Mouse (Mus musculus) B cell, adult 2 months (primary cell): Measurements from ENCODE around the gene Arfgef2.
A peak's percentile ranks its signal among the peaks of the same experiment; 100 is the strongest.

Experiments
- DNase-seq, 2 experiments: peaks; one replicate each; pipeline ENCODE4 v3.0.0; 2022

The Arfgef2 gene

DNA sequence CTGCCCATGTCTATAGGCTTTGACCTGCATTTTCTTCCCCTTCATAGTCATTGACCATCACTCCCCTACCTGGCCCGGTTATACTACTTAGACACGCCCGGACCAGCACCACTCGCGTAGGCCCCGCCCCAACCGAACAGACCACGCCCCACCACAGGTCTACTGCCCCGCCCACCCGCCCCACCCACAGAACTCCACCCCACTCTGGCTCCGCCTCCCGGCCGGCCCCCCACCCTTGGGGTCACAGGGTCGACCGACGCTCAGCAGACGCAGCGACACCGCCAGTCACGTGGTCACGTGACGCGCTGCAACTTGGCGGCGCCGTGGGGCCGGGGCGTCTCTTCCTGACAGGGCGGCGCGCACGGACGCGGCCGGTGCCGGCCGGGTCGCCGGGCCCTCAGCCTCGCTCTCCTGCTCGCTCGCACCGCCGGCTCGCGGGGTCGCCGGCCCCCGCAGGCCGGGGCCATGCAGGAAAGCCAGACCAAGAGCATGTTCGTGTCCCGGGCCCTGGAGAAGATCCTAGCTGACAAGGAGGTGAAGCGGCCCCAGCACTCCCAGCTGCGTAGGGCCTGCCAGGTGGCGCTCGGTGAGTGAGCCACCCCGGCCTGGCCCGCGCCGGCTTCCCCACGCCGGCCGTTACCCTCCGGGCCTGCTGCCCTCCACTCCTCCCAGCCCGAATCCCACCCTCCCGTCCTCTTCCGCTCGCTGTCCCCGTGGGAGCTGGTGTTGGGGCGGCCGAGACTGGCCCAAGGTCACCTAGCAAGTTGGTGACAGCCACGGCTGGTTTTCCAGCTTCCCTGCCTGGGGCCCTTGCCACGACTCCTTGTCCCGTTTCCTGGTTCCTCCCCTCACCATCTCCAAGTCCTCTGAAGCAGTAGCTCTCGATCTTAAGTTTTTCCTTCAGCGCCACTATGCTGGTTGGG lies at the start of gene Arfgef2:
Arfgef2 (plus strand) TSS at position 339 of the 923 bp plus-strand sequence.
- DNase-seq = peak; percentile 94 to 95

- DNase-seq = no peak
These were observed 47.4 kb upstream of the Arfgef2 start for GRCm38 (mm10) chr2:166757969-166758368.

GRCm38 (mm10) chr2:166764051-166764450 lies 41.3 kb upstream of the Arfgef2 start:
- DNase-seq = no peak

DNA sequence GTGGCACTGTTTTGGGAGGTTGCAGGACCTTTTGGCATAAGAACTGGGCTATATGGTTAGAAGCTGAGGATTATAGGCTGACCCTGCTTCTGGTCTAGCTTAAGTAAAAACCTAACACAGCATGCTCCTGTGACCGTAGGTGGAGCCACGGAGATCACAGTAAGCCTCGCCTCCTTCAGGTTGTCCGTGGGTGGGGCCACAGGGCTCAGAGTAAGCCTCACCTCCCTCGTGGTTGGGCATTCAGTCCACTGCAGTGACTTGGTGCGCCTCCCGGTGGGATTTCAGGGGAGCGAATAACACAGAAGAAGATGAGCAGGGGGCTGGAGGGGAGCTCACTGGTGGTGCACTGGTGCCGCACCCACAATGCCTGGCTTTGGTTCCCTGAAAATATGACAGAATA lies 37.8 kb upstream of the Arfgef2 start:
- DNase-seq = no peak

GRCm38 (mm10) chr2:166771396-166771795 lies 34.0 kb upstream of the Arfgef2 start:
- DNase-seq = peak; percentile 24 to 39

GRCm38 (mm10) chr2:166773587-166773986 lies 31.8 kb upstream of the Arfgef2 start:
- DNase-seq = no peak

DNA sequence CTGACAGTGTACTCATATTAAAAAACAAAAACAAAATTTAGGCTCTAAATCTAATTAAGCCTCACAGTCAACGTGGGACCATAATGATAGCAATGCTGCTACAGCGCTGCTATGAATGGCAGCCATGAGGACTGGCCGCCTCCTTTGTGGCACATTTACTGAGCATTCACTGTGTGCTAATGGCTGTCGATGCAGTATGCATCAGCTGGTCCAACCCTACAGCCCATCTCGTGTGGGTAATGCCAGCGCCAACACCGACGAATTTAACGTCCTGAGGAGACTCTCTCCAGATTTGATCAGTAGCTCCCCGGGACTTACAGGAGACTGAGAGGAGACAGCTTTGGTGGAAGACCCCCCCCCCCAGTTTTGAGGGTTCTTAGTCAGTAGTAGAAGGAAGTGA lies 31.1 kb upstream of the Arfgef2 start:
- DNase-seq = no peak

- DNase-seq = peak; percentile 30 to 37
These were observed 30.0 kb upstream of the Arfgef2 start for GRCm38 (mm10) chr2:166775357-166775893.

DNA sequence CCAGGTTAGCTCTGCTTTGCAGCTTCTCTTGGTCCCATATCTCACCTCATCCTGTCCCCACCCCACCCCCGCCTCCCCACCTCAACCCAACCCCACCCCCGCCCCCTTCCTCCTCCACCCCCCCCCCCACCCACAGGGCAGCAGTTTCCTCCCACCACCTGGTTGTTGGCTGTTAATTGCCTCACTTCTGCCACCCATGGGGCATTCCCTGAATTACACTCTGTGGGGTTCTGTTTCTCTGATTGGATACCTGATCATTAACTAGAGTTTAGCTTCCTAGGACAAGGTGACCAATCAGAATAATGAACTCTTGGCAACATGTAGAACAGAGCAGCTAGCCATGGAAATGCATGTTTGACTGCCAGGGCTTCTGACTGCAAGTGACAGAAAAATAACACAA lies 29.1 kb upstream of the Arfgef2 start:
- peak; percentile 78 to 83 for DNase-seq

DNA sequence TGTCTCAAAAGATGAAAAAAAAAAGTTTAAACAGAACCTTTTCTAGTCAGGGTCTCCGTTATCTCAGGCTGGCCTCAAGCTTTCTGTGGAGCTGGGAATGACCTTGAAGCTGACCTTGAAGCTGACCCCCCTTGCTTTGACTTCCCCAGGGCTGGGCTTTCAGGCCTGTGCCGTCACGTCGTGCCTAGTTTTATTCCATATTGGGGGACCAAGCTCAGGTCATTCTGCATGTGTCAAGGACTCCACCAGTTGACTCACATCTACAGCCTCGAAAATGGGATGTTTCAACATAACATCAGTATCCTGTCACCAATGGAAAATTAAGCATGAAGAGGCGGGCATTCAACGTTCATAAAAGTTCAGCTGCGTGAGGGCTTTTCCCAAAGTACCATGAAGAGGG lies 25.4 kb upstream of the Arfgef2 start:
- no peak for DNase-seq

- peak; percentile 90 for DNase-seq
These were observed 24.3 kb upstream of the Arfgef2 start for GRCm38 (mm10) chr2:166780980-166781578.

DNA sequence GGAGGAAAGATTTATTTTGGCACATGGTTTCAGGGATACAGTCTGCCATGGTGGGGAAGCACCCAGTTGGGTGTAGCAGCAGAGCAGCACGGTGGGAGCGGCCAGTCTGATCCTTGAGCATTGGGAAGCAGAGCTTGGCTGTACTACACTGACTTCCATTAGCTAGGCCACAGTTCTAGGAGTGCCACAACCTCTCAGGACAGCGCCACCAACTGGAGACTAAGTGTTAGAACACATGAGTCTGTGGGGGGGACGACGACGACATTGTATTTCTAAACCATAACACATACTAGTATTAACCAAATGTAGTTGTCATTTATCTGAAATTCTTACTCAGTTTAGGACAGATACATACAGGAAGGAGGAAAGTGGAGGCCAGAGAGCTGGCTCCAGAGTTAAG lies 21.0 kb upstream of the Arfgef2 start:
- no peak for DNase-seq

- peak; percentile 91 to 92 for DNase-seq
These were observed 18.9 kb upstream of the Arfgef2 start for GRCm38 (mm10) chr2:166786353-166787004.

DNA sequence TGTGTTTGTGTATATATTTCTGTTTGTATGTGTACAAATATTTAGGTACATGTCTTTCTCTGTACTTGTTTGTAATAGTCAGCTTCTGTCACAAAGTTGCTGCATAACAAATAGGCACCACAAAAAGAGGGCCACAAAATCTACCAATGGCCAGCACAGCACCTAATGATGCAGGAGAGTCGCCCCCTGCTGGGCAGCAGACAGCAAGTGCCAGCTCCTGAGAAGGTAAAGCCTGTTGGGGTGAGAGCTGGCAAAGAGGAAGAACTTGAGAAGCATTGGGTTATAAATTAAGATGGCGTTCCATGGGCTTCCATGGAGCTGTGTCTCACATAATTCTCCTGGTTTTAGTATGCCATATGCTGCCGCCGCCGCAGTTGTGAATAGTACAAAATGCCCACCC lies 13.7 kb upstream of the Arfgef2 start:
- DNase-seq = peak; percentile 60 to 62

DNA sequence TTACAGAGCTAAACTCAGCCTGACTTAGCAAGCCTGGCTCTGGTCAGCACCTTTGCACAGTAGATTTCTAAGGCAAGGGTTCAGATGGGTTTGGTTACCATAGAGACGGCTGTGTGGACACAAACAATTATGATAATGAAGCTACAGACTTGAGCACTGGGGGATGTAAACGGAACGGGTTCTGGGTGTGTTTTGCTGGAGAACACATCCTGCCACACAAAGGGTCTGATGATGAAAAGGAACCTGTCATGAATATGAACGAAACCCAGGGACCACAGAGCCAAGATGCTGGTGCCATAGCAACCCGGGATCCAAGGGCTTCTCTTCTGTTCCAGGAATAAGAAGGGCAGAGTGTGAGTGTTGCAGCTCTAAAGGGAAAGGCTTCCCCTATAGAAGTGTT lies 13.0 kb upstream of the Arfgef2 start, which contains the start of gene Trp53rkb:
Trp53rkb (plus strand) TSS at position 177 of the 400 bp plus-strand sequence.
- no peak for DNase-seq

DNA sequence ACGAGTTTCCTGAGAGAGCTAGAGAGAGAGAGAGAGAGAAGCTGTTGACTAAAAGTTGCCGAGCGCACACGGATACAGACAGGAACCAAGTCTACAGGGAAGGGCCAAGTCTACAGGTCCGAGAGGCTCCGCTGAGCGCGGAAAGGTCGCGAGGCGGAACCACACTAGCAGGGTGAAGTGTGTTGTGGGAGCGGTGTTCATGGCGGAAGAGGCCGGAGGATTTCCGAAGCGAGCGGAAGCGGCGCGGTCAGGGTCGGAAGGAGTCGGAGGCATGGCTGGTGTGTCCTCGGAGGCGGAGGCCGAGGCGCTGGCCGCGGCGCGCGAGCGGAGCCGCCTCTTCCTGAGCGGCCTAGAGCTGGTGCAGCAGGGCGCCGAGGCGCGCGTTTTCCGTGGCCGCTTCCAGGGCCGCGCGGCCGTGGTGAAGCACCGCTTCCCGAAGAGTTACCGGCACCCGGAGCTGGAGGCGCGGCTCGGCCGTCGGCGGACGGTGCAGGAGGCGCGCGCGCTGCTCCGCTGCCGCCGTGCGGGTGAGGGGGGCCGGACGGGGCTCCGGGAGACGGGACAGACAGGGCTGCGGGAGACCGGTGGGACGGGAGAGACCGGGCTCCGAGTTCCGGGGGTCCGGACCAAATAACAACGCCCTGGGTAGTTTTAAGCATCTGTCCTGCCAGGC lies 11.7 kb upstream of the Arfgef2 start:
- peak; percentile 88 to 89 for DNase-seq

GRCm38 (mm10) chr2:166799615-166800472 lies 5.5 kb upstream of the Arfgef2 start:
- DNase-seq = no peak

GRCm38 (mm10) chr2:166800473-166800857 lies 4.9 kb upstream of the Arfgef2 start:
- DNase-seq = no peak

- no peak for DNase-seq
These were observed 4.0 kb upstream of the Arfgef2 start for GRCm38 (mm10) chr2:166801436-166801835.

DNA sequence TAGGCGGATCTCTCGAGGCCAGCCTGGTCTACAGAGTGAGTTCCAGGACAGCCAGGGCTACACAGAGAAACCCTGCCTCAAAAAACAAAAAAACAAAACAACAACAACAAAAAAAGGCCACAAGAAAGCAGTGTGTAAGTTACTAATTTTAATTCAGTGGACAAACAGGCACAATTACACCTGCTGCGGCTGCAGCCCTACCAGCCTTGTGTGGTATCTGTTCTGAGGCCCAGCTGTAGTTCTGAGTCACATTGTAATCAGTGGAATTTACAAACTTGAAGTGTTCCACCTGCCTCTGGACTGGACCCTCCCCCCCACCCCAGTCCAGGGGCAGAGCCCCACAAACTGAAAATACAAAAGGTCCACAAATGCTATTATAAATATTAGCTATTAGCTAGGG lies 2.1 kb upstream of the Arfgef2 start:
- DNase-seq = no peak

DNA sequence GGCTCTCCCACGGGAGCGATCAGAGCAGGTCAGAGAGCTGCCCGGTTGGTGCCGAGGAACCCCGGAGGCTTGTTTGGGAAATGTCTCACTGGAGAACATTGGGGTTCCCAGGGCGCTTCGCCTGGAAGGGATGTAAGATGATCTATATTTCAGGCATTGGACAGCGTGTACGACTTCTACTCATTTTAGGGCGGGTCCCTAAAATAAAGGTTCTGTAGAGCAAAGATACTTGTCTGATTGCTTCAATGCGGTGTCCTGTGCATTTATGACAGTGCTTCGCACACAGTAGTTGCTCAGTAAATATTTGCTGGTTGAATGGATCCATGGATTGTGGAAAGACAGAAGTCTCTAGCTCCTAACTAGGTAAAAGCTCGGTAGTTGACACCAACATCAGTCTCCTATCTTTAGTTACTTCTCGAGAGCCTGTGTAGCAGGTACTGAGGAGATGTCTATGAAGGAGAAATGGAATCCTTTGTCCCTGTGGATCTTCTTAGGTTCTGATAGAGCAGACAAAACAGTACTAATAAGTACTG lies 851 bp downstream of the Arfgef2 start:
- peak in 1 of 2 experiments; percentile 35 for DNase-seq
